Mouse (Mus musculus) heart, postnatal 0 days (tissue): Measurements from ENCODE around the gene Cacna2d4.

Experiments used
- CTCF ChIP-seq: IDR thresholded peaks from 2 replicates; pipeline ENCODE4 v1.5.1; 2016; ENCODE audit warnings: antibody characterized with exemption, control low read depth, low read depth
- EP300 ChIP-seq: IDR thresholded peaks from 2 replicates; pipeline ENCODE4 v1.6.1; 2016; ENCODE audit warnings: antibody characterized with exemption, low read depth

DNA sequence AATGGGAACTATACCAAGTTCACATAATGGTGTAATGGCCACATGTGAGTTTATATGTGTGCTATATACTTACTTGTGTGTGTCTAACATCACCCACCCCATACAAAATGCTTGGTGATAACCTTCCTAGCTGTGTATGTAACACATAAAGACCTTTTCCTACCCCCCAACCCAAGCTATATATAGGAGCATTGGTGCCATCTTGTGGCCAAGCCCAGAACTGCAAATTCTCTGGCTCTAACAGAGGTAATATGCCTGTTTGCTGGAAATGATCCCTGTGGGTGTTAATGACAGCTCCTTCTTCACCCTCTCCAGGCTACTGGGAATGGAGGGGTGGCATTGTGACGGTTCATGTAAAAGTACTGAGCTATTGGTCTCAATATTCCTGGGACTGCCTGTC is 111.9 kb downstream of the Cacna2d4 start:
- TF ChIP-seq EP300 (no peak), CTCF (peak; percentile 92)
